Mouse (Mus musculus) mouse embryonic stem cell (cell line): ENCODE data around the gene Svopl.

Experiments used
- in situ Hi-C, 2 experiments: fragments of 300-500 bp; cut with MboI; formaldehyde crosslinking; loops; 1 replicate in 1 of 2; 3 replicates in 1 of 2; pipeline ENCODE4 v1.14.3; 2019 to 2020; ENCODE audit warnings: low sequenced_read_pairs in 2 of 2, low pct_unique_long_range_greater_than_20kb in 1 of 2, mixed read lengths in 1 of 2; ENCODE audit not compliant: unreplicated experiment in 1 of 2

Gene Svopl

GRCm38 (mm10) chr6:38048800-38049561, 2.2 kb upstream of the Svopl start:
- in situ Hi-C loops: no loop called here

GRCm38 (mm10) chr6:38048003-38048402, 1.2 kb upstream of the Svopl start:
- in situ Hi-C loops: no loop called here

GRCm38 (mm10) chr6:38032801-38033566, 13.8 kb downstream of the Svopl start:
- in situ Hi-C loops: no loop called here

GRCm38 (mm10) chr6:38031924-38032540, 14.8 kb downstream of the Svopl start:
- in situ Hi-C loops: no loop called here

- in situ Hi-C loops: no loop called here
Observed at GRCm38 (mm10) chr6:38028205-38028604, 18.6 kb downstream of the Svopl start.

- in situ Hi-C loops: no loop called here
Observed at GRCm38 (mm10) chr6:38027771-38028170, 19.0 kb downstream of the Svopl start.

- in situ Hi-C loops: no loop called here
Observed at GRCm38 (mm10) chr6:38023284-38023683, 23.5 kb downstream of the Svopl start.

GRCm38 (mm10) chr6:38021406-38021805, 25.4 kb downstream of the Svopl start:
- in situ Hi-C loops: no loop called here

GRCm38 (mm10) chr6:38012829-38013228, 34.0 kb downstream of the Svopl start:
- in situ Hi-C loops: no loop called here

GRCm38 (mm10) chr6:38007459-38007858, 39.3 kb downstream of the Svopl start:
- in situ Hi-C loops: no loop called here

- in situ Hi-C loops: no loop called here
Observed at GRCm38 (mm10) chr6:37967386-37967785, 79.4 kb downstream of the Svopl start.

GRCm38 (mm10) chr6:37951306-37951705, 95.5 kb downstream of the Svopl start:
- in situ Hi-C loops: no loop called here

GRCm38 (mm10) chr6:37936498-37936897, 110.3 kb downstream of the Svopl start:
- in situ Hi-C loops: no loop called here
